Mouse (Mus musculus) C2C12 (cell line): ENCODE data around the gene Cdc42ep4.

Source experiments
- CEBPB ChIP-seq: IDR thresholded peaks from one replicate; pipeline ENCODE4 v1.6.1; 2011; ENCODE audit warnings: low read depth, mild to moderate bottlenecking, control low read depth, moderate library complexity
- CTCF ChIP-seq: IDR thresholded peaks from one replicate; pipeline ENCODE4 v1.5.1; 2011; ENCODE audit not compliant: control insufficient read depth, insufficient read depth, insufficient read length
- MAX ChIP-seq: IDR thresholded peaks from one replicate; pipeline ENCODE4 v1.6.1; 2011; ENCODE audit warnings: mild to moderate bottlenecking, control low read depth
- MYOD1 ChIP-seq: IDR thresholded peaks from one replicate; pipeline ENCODE4 v1.6.1; 2011; ENCODE audit warnings: low read depth; ENCODE audit not compliant: control insufficient read depth, insufficient read length
- MYOG ChIP-seq: IDR thresholded peaks from one replicate; pipeline ENCODE4 v1.6.1; 2011; ENCODE audit not compliant: control insufficient read depth, insufficient read length; ENCODE audit errors: extremely low read depth
- USF1 ChIP-seq: IDR thresholded peaks from one replicate; pipeline ENCODE4 v1.6.1; 2011; ENCODE audit warnings: low read depth, mild to moderate bottlenecking, control low read depth, moderate library complexity

GRCm38 (mm10) chr11:113730879-113731278, 20.8 kb downstream of the Cdc42ep4 start:
- TF ChIP-seq CTCF (no peak), CEBPB (no peak), USF1 (no peak), MYOD1 (no peak), MAX (no peak), MYOG (no peak)
